Mouse (Mus musculus): ENCODE measurements around the gene Chil1. TPM values are rescaled to one million over a fixed set of nuclear protein-coding genes. Genes with fewer than 3 reads are reported as not detected.

Chil1 gene
- polyA plus RNA-seq, 1 experiment from 2014 or later = 3.7 TPM

GRCm38 (mm10) chr1:134195979-134196378, 14.0 kb downstream of the Chil1 start:
- H3K4me2 ChIP-seq (ENCODE audit: low read length) = no peak overlapping the region
- no peak for ATAC-seq (ENCODE audit: low FRiP score, low TSS enrichment)
- no peak overlapping the region for H3K27ac ChIP-seq (replicated peaks; ENCODE audit: low read depth, low read length)
- H3K9ac ChIP-seq (replicated peaks; ENCODE audit: low read length) = no peak overlapping the region
- H3K36me3 ChIP-seq (ENCODE audit: control insufficient read depth, insufficient read depth, low read length) = no peaks in the 10 kb centered on the region
- H3K9me3 ChIP-seq (ENCODE audit: control insufficient read depth, low read length) = no peaks in the 10 kb centered on the region
- H3K4me3 ChIP-seq (replicated peaks; ENCODE audit: low read depth, low read length) = no peak overlapping the region
- WGBS = 56% methylated on average over 4 of the region's 4 CpGs
- H3K27me3 ChIP-seq (ENCODE audit: control insufficient read depth, insufficient read depth, low read length) = no peaks in the 10 kb centered on the region
- no peaks in the 10 kb centered on the region for H3K4me1 ChIP-seq (ENCODE audit: control insufficient read depth, insufficient read depth, low read length)
- DNase-seq = peak; percentile 31

GRCm38 (mm10) chr1:134196386-134196785, 14.4 kb downstream of the Chil1 start:
- DNase-seq = peak; percentile 28
- no peaks in the 10 kb centered on the region for H3K27me3 ChIP-seq (ENCODE audit: control insufficient read depth, insufficient read depth, low read length)
- no peak overlapping the region for H3K27ac ChIP-seq (replicated peaks; ENCODE audit: low read depth, low read length)
- H3K9me3 ChIP-seq (ENCODE audit: control insufficient read depth, low read length) = no peaks in the 10 kb centered on the region
- no peak overlapping the region for H3K9ac ChIP-seq (replicated peaks; ENCODE audit: low read length)
- no peaks in the 10 kb centered on the region for H3K36me3 ChIP-seq (ENCODE audit: control insufficient read depth, insufficient read depth, low read length)
- no peak overlapping the region for H3K4me2 ChIP-seq (ENCODE audit: low read length)
- H3K4me3 ChIP-seq (replicated peaks; ENCODE audit: low read depth, low read length) = no peak overlapping the region
- no peaks in the 10 kb centered on the region for H3K4me1 ChIP-seq (ENCODE audit: control insufficient read depth, insufficient read depth, low read length)
- ATAC-seq (ENCODE audit: low FRiP score, low TSS enrichment) = no peak
- 72% methylated on average over 4 of the region's 4 CpGs for WGBS

- DNase-seq = no peak
- no peak for ATAC-seq (ENCODE audit: low FRiP score, low TSS enrichment)
- no peaks in the 10 kb centered on the region for H3K36me3 ChIP-seq (ENCODE audit: control insufficient read depth, insufficient read depth, low read length)
- H3K9ac ChIP-seq (replicated peaks; ENCODE audit: low read length) = no peak overlapping the region
- H3K27ac ChIP-seq (replicated peaks; ENCODE audit: low read depth, low read length) = no peak overlapping the region
- H3K4me3 ChIP-seq (replicated peaks; ENCODE audit: low read depth, low read length) = no peak overlapping the region
- WGBS = 76% methylated on average over 15 of the region's 15 CpGs
- H3K27me3 ChIP-seq (ENCODE audit: control insufficient read depth, insufficient read depth, low read length) = no peaks in the 10 kb centered on the region
- H3K4me1 ChIP-seq (ENCODE audit: control insufficient read depth, insufficient read depth, low read length) = no peaks in the 10 kb centered on the region
- H3K4me2 ChIP-seq (ENCODE audit: low read length) = no peak overlapping the region
- H3K9me3 ChIP-seq (ENCODE audit: control insufficient read depth, low read length) = no peaks in the 10 kb centered on the region
These were observed 15.5 kb downstream of the Chil1 start for GRCm38 (mm10) chr1:134197325-134197982.

GRCm38 (mm10) chr1:134198197-134198995, 16.4 kb downstream of the Chil1 start:
- peak overlapping the region; percentile 26; the same call in 1 of the 2 replicates for H3K27ac ChIP-seq (replicated peaks; ENCODE audit: low read depth, low read length)

GRCm38 (mm10) chr1:134200481-134200880, 18.5 kb downstream of the Chil1 start:
- Histone ChIP-seq H3K27ac (replicated peaks; ENCODE audit: low read depth, low read length) (no peak overlapping the region), H3K36me3 (ENCODE audit: control insufficient read depth, insufficient read depth, low read length) (no peaks in the 10 kb centered on the region), H3K9ac (replicated peaks; ENCODE audit: low read length) (no peak overlapping the region), H3K4me3 (replicated peaks; ENCODE audit: low read depth, low read length) (no peak overlapping the region), H3K27me3 (ENCODE audit: control insufficient read depth, insufficient read depth, low read length) (no peaks in the 10 kb centered on the region), H3K9me3 (ENCODE audit: control insufficient read depth, low read length) (no peaks in the 10 kb centered on the region), H3K4me2 (ENCODE audit: low read length) (no peak overlapping the region), H3K4me1 (ENCODE audit: control insufficient read depth, insufficient read depth, low read length) (no peaks in the 10 kb centered on the region)
- 65% methylated on average over 2 of the region's 2 CpGs for WGBS
- ATAC-seq (ENCODE audit: low FRiP score, low TSS enrichment) = no peak
- DNase-seq = no peak

More at GRCm38 (mm10) chr1:134198197-134198995, 16.4 kb downstream of the Chil1 start:
- Histone ChIP-seq H3K9ac (replicated peaks; ENCODE audit: low read length) (no peak overlapping the region), H3K36me3 (ENCODE audit: control insufficient read depth, insufficient read depth, low read length) (no peaks in the 10 kb centered on the region), H3K4me3 (replicated peaks; ENCODE audit: low read depth, low read length) (no peak overlapping the region), H3K27me3 (ENCODE audit: control insufficient read depth, insufficient read depth, low read length) (no peaks in the 10 kb centered on the region), H3K4me2 (ENCODE audit: low read length) (no peak overlapping the region), H3K4me1 (ENCODE audit: control insufficient read depth, insufficient read depth, low read length) (no peaks in the 10 kb centered on the region), H3K9me3 (ENCODE audit: control insufficient read depth, low read length) (no peaks in the 10 kb centered on the region)
- DNase-seq = peak; percentile 54
- ATAC-seq (ENCODE audit: low FRiP score, low TSS enrichment) = no peak
- WGBS = 75% methylated on average over 12 of the region's 12 CpGs

- H3K4me1 ChIP-seq (ENCODE audit: control insufficient read depth, insufficient read depth, low read length) = no peaks in the 10 kb centered on the region
- no peak overlapping the region for H3K4me3 ChIP-seq (replicated peaks; ENCODE audit: low read depth, low read length)
- ATAC-seq (ENCODE audit: low FRiP score, low TSS enrichment) = no peak
- no peak overlapping the region for H3K27ac ChIP-seq (replicated peaks; ENCODE audit: low read depth, low read length)
- no peaks in the 10 kb centered on the region for H3K9me3 ChIP-seq (ENCODE audit: control insufficient read depth, low read length)
- H3K9ac ChIP-seq (replicated peaks; ENCODE audit: low read length) = no peak overlapping the region
- DNase-seq = no peak
- WGBS = 84% methylated on average over 6 of the region's 6 CpGs
- no peaks in the 10 kb centered on the region for H3K36me3 ChIP-seq (ENCODE audit: control insufficient read depth, insufficient read depth, low read length)
- no peak overlapping the region for H3K4me2 ChIP-seq (ENCODE audit: low read length)
- no peaks in the 10 kb centered on the region for H3K27me3 ChIP-seq (ENCODE audit: control insufficient read depth, insufficient read depth, low read length)
These were observed 19.2 kb downstream of the Chil1 start for GRCm38 (mm10) chr1:134200998-134201686.

- no peaks in the 10 kb centered on the region for H3K36me3 ChIP-seq (ENCODE audit: control insufficient read depth, insufficient read depth, low read length)
- H3K27me3 ChIP-seq (ENCODE audit: control insufficient read depth, insufficient read depth, low read length) = no peaks in the 10 kb centered on the region
- peak; percentile 45 for DNase-seq
- no peak overlapping the region for H3K9ac ChIP-seq (replicated peaks; ENCODE audit: low read length)
- H3K4me1 ChIP-seq (ENCODE audit: control insufficient read depth, insufficient read depth, low read length) = no peaks in the 10 kb centered on the region
- WGBS = 43% methylated on average over 3 of the region's 3 CpGs
- H3K27ac ChIP-seq (replicated peaks; ENCODE audit: low read depth, low read length) = no peak overlapping the region
- H3K4me2 ChIP-seq (ENCODE audit: low read length) = no peak overlapping the region
- no peak overlapping the region for H3K4me3 ChIP-seq (replicated peaks; ENCODE audit: low read depth, low read length)
- H3K9me3 ChIP-seq (ENCODE audit: control insufficient read depth, low read length) = no peaks in the 10 kb centered on the region
- no peak for ATAC-seq (ENCODE audit: low FRiP score, low TSS enrichment)
These were observed 19.9 kb downstream of the Chil1 start for GRCm38 (mm10) chr1:134201751-134202420.

GRCm38 (mm10) chr1:134204230-134204629, 22.3 kb downstream of the Chil1 start:
- no peaks in the 10 kb centered on the region for H3K4me1 ChIP-seq (ENCODE audit: control insufficient read depth, insufficient read depth, low read length)
- no peaks in the 10 kb centered on the region for H3K36me3 ChIP-seq (ENCODE audit: control insufficient read depth, insufficient read depth, low read length)
- 95% methylated on average over 13 of the region's 13 CpGs for WGBS
- ATAC-seq (ENCODE audit: low FRiP score, low TSS enrichment) = no peak
- no peak for DNase-seq
- no peak overlapping the region for H3K4me2 ChIP-seq (ENCODE audit: low read length)
- H3K9me3 ChIP-seq (ENCODE audit: control insufficient read depth, low read length) = no peaks in the 10 kb centered on the region
- H3K27ac ChIP-seq (replicated peaks; ENCODE audit: low read depth, low read length) = no peak overlapping the region
- no peak overlapping the region for H3K9ac ChIP-seq (replicated peaks; ENCODE audit: low read length)
- H3K4me3 ChIP-seq (replicated peaks; ENCODE audit: low read depth, low read length) = no peak overlapping the region
- H3K27me3 ChIP-seq (ENCODE audit: control insufficient read depth, insufficient read depth, low read length) = no peaks in the 10 kb centered on the region
